ENCODE assay signal across 19 mouse cellular contexts in the genomic region with DNA sequence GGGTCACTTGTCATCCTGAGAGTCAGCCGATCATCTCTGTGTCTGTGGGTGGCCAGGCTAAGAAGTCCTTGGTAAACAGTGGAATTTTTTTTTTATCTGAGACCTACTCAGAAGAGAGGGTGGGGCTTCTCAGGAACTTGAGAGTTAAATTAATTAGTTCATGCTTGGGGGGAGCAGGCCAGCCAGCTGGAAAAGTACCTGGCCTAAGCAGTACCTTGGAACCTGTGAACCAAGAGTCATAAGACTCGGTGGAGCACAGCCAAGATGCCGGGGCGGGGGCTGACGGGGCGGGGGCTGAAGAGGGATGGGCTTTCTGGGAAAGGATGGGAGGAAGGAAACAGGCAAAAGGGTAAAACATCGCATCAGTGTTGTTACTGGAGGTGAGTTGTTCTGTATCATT. TPM values are rescaled to one million over a fixed set of nuclear protein-coding genes. Genes with fewer than 3 reads are reported as not detected.
"Had no signal": no experiment of that assay in that cellular context is flagged by ENCODE, and none has a peak within 500 bp of the region (broad histone marks: within the 10 kb centered on the region; RNA-seq: fewer than 3 reads in every experiment).

No protein-coding gene starts in this region.

- H3K4me3 ChIP-seq: limb, embryonic 12.5 days; liver, embryonic 13.5 days; lung, embryonic 15.5 days; megakaryocyte, embryonic 14.5 days; midbrain, embryonic 12.5 days had no signal

- DNase-seq: layer of hippocampus, adult 9-11 months; layer of hippocampus, postnatal 36 days; liver; liver, embryonic 13.5 days; liver, postnatal 0 days; lung, postnatal 14 days; spleen, adult 18-20 months; thymus, adult 18-20 months; thymus, postnatal 25 days had no signal

- H3K9ac ChIP-seq: limb, embryonic 12.5 days; liver, embryonic 13.5 days; liver, postnatal 0 days; lung, embryonic 15.5 days; midbrain, embryonic 12.5 days had no signal

- H3K9me3 ChIP-seq: limb, embryonic 12.5 days; liver, embryonic 13.5 days; lung, embryonic 15.5 days had no signal

- H3K36me3 ChIP-seq: limb, embryonic 12.5 days; liver, embryonic 13.5 days; lung, embryonic 15.5 days; midbrain, embryonic 12.5 days had no signal

- H3K27ac ChIP-seq: limb, embryonic 12.5 days; liver, embryonic 13.5 days; lung, embryonic 15.5 days; macrophage; midbrain, embryonic 12.5 days had no signal

- ATAC-seq: intestine, embryonic 16.5 days; liver, postnatal 0 days had no signal

- H3K4me1 ChIP-seq: limb, embryonic 12.5 days; liver, embryonic 13.5 days; lung, embryonic 15.5 days; midbrain, embryonic 12.5 days had no signal

- H3K4me2 ChIP-seq: limb, embryonic 12.5 days; liver, embryonic 13.5 days; lung, embryonic 15.5 days; midbrain, embryonic 12.5 days had no signal

- H3K27me3 ChIP-seq: limb, embryonic 12.5 days; liver, embryonic 13.5 days; lung, embryonic 15.5 days; midbrain, embryonic 12.5 days had no signal

RNA-seq across cellular contexts. Expression of gene Rnf183, which starts 2.8 kb away (rescaled TPM):
- total RNA-seq: layer of hippocampus, adult 18-20 months; layer of hippocampus, postnatal 36 days; left cerebral cortex, postnatal 36 days; midbrain, postnatal 0 days had no signal
- polyA plus RNA-seq: intestine, embryonic 16.5 days; limb, embryonic 12.5 days; liver, embryonic 13.5 days; liver, postnatal 0 days; macrophage; stomach, embryonic 14.5 days had no signal
